Mouse (Mus musculus): Measurements from ENCODE around the gene Prkn.

DNA sequence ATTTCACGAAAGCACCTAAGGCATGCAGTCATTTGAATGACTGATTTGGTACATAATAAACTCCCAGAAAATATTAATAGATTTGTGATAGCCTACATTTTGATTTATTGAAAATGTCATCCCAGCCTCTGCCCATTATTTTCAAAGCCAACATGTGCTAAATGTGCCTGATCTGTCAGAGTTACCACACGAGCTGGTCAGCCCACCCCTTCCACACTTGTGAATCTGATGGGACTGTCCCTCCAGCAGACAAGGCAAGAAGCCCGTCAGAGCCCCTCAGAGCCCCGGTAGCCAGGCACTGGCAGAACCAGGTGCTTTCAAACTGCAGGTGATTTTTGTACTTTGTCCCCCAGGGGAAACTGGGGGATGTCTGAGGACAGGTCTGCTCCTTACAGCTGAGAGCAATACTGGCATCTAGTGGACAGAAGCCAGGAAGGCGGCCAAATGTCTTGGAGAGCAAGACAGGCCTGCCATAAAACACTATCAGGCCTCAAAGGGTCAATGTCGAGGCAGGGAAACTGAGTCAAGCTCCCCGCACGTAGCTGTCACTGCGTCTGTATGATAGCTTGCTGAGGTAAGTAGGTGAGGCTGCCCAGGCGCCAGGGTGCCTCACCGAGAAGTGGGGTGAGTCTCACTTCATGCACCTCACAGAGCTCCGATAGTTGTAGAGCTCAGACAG is 1078.1 kb downstream of the Prkn start:
- peak; percentile 40 for TF ChIP-seq CTCF (IDR thresholded peaks at IDR 0.05)
- no peak for TF ChIP-seq POLR2A (IDR thresholded peaks at IDR 0.05; ENCODE audit: insufficient read depth, low read depth, low read length)
